Mouse (Mus musculus): ENCODE data around the gene Lmntd1.

Gene Lmntd1

GRCm38 (mm10) chr6:145488251-145488650, 125.9 kb downstream of the Lmntd1 start:
- no peak for DNase-seq (ENCODE audit: low spot score in 2 of 2)

GRCm38 (mm10) chr6:145485986-145486605, 128.0 kb downstream of the Lmntd1 start:
- no peak for DNase-seq (ENCODE audit: low spot score in 2 of 2)

- no peak for DNase-seq (ENCODE audit: low spot score in 2 of 2)
Observed at GRCm38 (mm10) chr6:145483318-145483674, 130.8 kb downstream of the Lmntd1 start.

- DNase-seq (ENCODE audit: low spot score in 2 of 2): peak in 1 of 2 experiments; percentile 8
Observed at GRCm38 (mm10) chr6:145482656-145483317, 131.3 kb downstream of the Lmntd1 start.

DNA sequence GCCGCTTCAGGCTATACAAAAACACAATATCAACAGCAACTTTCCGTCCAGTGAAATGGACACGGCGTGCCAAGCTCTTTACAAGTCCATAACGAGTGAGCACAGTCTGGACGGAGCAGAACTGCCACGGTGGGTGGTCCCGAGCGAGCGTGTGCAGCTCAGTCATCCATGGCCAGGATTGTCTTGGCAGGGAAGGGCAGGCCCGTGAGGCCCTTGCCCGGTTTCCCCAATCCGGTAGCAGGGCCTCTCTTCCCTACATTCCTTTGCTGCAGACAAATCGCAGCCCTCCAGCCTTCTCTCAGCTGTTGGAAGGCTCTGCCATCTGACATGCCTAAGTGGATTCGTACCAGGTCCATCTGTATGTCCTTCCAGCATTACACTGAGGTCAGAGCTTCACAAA, 132.2 kb downstream of the Lmntd1 start:
- no peak for DNase-seq (ENCODE audit: low spot score in 2 of 2)

- no peak for DNase-seq (ENCODE audit: low spot score in 2 of 2)
Observed at GRCm38 (mm10) chr6:145478821-145479271, 135.3 kb downstream of the Lmntd1 start.

DNA sequence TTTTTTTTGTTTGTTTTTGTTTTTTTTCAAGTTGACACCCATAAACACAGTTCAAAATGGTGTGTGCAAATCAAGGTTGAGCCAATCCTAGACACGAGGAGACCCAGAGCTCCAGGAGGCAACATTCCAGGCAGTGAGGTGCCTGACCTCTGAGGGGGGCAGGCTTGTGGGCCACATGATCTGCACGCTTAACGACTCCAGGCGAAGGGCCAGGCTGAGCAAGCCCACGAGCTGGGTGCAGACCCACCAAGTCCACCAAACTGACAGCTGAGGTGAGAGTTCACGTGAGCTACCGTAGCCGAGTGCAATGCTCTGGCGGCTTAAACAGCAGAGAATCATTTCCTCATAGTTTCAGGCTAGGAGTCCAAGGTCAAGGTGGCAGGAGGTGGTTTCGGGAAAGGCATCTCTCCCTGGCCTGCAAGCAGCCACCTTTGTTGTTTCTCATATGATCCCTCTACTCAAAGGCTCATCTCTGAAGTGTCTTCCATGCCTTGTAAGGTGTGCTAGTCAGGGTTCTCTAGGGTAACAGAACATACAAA, 136.7 kb downstream of the Lmntd1 start:
- no peak for DNase-seq (ENCODE audit: low spot score in 2 of 2)

- DNase-seq (ENCODE audit: low spot score in 2 of 2): no peak
Observed at GRCm38 (mm10) chr6:145471638-145472247, 142.4 kb downstream of the Lmntd1 start.

DNA sequence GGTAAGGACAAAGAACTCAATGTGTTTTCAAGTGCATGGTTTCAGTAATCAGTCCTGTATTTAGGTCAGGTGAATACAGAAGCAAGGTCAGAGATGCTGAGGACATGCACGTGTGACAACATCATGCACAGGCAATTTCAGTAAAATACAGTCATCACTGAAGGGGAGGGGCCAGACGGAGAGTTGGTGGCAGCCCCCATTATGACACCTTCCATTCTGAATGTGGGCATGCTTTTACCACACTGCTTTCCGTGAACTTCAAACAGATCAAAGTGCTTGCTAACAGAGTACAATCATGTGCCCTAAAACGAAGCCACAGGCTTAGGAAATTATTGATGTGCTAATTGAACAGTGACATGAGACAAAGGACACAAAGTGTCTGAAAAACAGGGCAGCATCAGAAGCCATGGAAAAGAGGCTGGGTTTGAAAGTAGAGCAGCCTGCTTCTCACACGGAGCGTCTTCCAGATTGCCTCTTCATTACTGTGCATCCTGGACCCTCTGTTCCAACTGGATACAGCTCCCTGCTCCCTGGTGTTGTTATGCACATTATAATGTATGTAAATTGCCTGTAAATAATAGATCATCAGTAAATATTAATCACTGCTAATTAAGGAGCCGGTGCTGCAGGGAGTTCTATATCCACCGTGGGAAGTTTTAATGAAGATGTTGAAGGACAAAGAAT, 144.7 kb downstream of the Lmntd1 start:
- no peak for DNase-seq (ENCODE audit: low spot score in 2 of 2)

GRCm38 (mm10) chr6:145464027-145464426, 150.1 kb downstream of the Lmntd1 start:
- no peak for DNase-seq (ENCODE audit: low spot score in 2 of 2)

- no peak for DNase-seq (ENCODE audit: low spot score in 2 of 2)
Observed at GRCm38 (mm10) chr6:145462677-145463245, 151.4 kb downstream of the Lmntd1 start.

DNA sequence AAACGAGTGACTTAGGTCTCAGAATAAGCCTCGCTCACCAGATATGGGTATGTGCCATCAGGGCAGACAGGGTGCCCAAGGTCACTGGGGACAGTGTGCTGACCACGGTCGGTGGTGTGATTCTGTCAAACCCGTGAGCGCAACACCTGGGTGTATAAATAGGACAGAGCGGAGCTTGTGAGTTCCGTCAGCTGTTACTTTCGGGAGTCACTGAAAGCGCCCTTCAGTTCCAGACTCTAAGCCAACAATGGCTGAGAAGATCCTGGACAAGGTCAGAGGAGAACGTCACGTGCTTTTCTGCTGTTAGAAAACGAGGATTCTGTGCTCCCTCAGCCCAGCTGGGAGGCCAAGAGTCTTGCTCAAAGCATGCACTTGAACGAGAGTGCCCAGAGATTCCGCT, 157.1 kb downstream of the Lmntd1 start:
- DNase-seq (ENCODE audit: low spot score in 2 of 2): no peak

- peak; percentile 51 to 59 for DNase-seq (ENCODE audit: low spot score in 2 of 2)
Observed at GRCm38 (mm10) chr6:145450628-145451403, 163.3 kb downstream of the Lmntd1 start.

DNA sequence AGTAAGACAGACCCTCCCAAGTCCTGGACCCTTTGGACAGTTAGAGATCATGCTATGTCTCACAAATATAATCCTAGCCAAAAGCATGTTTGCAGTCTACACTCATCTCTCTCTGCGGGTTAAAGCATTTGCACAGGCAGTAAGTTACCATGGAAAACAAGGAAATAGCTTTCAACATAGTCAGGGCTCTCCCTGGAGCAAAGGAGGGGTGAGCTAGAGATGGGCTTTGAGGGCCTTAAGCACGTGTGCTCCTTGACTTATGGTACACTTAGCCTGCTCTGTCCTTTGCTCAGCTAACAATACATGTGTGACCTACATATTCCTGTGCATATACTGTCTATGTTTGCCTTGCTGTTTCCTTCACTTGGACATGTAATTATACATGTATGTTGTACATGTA, 165.8 kb downstream of the Lmntd1 start:
- DNase-seq (ENCODE audit: low spot score in 2 of 2): no peak

DNA sequence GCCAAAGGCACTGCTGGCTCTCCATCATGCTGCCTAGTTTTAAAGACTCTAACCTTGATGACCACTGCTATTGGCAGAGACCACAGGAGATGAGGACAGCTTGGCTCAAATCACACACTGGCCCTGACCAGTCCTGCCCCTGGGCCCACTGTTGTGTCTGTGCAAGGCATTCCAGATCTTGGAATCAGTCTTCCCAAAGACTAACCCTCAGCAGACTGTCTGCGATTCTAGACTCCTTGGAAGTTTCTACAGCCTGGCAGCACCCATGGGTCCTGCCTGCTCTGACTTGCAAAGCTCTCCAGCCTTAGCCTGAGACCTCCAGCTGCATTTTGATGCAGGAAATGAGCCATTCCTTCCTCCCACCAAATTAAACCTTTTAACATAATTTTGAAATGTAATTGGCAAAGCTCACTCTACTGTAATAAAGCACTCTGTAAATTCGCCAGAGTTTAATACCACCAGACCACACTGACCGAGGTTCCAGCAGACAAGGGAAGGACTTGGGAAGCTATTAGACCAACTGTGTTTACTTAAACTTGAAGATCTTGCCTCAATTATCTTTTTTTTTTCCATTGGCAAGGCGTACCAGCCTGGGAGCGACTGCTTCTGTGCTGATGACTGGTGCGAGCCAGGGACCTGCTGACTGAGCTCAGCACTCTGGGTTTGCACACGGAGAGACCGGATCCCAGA, 168.2 kb downstream of the Lmntd1 start:
- DNase-seq (ENCODE audit: low spot score in 2 of 2): no peak

- DNase-seq (ENCODE audit: low spot score in 2 of 2): no peak
Observed at GRCm38 (mm10) chr6:145445380-145445779, 168.7 kb downstream of the Lmntd1 start.

GRCm38 (mm10) chr6:145442786-145443185, 171.3 kb downstream of the Lmntd1 start:
- no peak for DNase-seq (ENCODE audit: low spot score in 2 of 2)

DNA sequence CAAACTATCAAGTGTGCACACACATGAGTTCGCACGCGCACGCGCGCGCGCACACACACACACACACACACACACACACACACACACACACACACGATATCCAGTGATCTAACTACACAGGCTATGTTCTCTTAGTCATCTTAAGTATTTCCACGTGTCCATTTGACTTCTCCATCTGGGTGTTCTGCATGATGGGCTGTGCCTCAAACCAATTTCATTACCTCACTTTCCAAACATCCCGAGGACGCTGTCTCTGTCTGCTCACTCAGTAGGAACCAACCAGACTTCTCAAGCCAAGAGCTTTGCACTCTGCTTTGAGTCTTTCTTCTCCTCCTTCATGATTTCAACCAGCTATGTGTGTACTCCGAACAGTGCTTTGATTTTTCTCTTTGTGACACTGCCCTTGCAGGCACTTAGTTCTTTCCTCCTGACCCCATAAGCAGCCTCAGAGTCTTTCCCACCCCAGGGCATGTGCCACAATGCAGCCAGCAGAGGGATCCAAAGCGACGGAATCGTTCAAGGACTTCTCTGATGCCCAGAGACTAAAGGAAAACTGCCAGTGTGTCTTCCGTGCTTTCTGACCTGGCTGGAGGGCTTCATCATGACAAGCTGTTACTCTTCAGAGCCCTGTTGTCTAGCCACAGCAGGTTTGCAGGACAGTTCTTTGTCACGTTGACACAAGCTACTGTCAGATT, 172.6 kb downstream of the Lmntd1 start:
- DNase-seq (ENCODE audit: low spot score in 2 of 2): peak in 1 of 2 experiments; percentile 37

- DNase-seq (ENCODE audit: low spot score in 2 of 2): no peak
Observed at GRCm38 (mm10) chr6:145438851-145439250, 175.3 kb downstream of the Lmntd1 start.

DNA sequence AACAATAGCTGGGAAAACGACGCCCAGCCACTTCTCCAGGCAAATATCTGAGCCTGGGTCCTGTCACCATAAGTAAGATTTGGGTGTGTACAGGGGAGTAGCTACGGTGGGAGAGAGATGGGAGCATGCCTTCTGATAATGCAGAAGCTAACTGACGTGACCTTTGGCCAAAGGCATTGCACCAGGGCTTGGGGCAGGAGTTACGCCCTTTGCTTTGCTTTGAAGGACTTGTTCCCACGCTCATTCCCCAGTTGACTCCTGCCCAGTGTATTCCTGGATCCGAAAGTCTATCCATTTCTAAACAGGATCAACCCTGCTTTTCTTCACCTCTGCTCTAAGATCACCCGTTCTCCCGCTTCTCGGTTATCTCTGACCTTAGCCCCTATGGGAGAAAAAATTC, 178.4 kb downstream of the Lmntd1 start:
- no peak for DNase-seq (ENCODE audit: low spot score in 2 of 2)
